Mouse (Mus musculus) heart, embryonic 14.5 days (tissue): ENCODE measurements around the gene Ctnnbip1. TPM values are rescaled to one million over a fixed set of nuclear protein-coding genes. Genes with fewer than 3 reads are reported as not detected.

ENCODE experiments used
- ATAC-seq: fragments of 200-750 bp; cut with Nextera tagmentation; 2 replicates; pipeline ENCODE4 v1.8.0; 2017; ENCODE audit warnings: low read depth, moderate TSS enrichment; ENCODE audit not compliant: insufficient number of reproducible peaks, insufficient read depth, low FRiP score
- H3K27ac ChIP-seq, 2 experiments: fragments of 200-500 bp in 1 of 2; fragments of 300-500 bp in 1 of 2; sonication (generic) in 1 of 2; replicated peaks in 1 of 2; 2 replicates each; pipeline ENCODE4 v1.5.1; 2012 to 2014; ENCODE audit warnings: low read depth in 2 of 2, low read length in 2 of 2, control low read depth in 1 of 2, mild to moderate bottlenecking in 1 of 2, mixed read lengths in 1 of 2; ENCODE audit not compliant: control insufficient read depth in 1 of 2, insufficient read depth in 1 of 2
- H3K27me3 ChIP-seq: fragments of 300-500 bp; sonication (generic); 2 replicates; pipeline ENCODE4 v1.6.1; 2014; ENCODE audit warnings: mild to moderate bottlenecking, low read length, control low read depth; ENCODE audit not compliant: control insufficient read depth, insufficient read depth
- H3K36me3 ChIP-seq: fragments of 300-500 bp; sonication (generic); 2 replicates; pipeline ENCODE4 v1.6.1; 2014; ENCODE audit warnings: mild to moderate bottlenecking, control low read depth, low read length, mixed read lengths; ENCODE audit not compliant: control insufficient read depth, insufficient read depth
- H3K4me1 ChIP-seq, 2 experiments: fragments of 200-500 bp in 1 of 2; fragments of 300-500 bp in 1 of 2; sonication (generic) in 1 of 2; 2 replicates each; pipeline ENCODE4 v1.6.1; 2012 to 2014; ENCODE audit warnings: low read length in 2 of 2, control low read depth in 1 of 2, mixed read lengths in 1 of 2; ENCODE audit not compliant: control insufficient read depth in 2 of 2, insufficient read depth in 2 of 2
- H3K4me2 ChIP-seq: fragments of 300-500 bp; sonication (generic); 2 replicates; pipeline ENCODE4 v1.6.1; 2014; ENCODE audit warnings: mild to moderate bottlenecking, low read length
- H3K4me3 ChIP-seq, 2 experiments: fragments of 200-500 bp in 1 of 2; fragments of 300-500 bp in 1 of 2; sonication (generic) in 1 of 2; 2 replicates each; pipeline ENCODE4 v1.5.1; 2012 to 2014; ENCODE audit warnings: low read length in 2 of 2, mild to moderate bottlenecking in 2 of 2, control low read depth in 1 of 2, low read depth in 1 of 2, moderate library complexity in 1 of 2; ENCODE audit not compliant: control insufficient read depth in 1 of 2, insufficient read depth in 1 of 2
- H3K9ac ChIP-seq: fragments of 300-500 bp; sonication (generic); 2 replicates; pipeline ENCODE4 v1.6.1; 2014; ENCODE audit warnings: mild to moderate bottlenecking, low read length
- H3K9me3 ChIP-seq: fragments of 300-500 bp; sonication (generic); 2 replicates; pipeline ENCODE4 v1.6.1; 2016; ENCODE audit warnings: low read length, control low read depth; ENCODE audit not compliant: control insufficient read depth
- WGBS: fragments of 180-500 bp; shearing (Covaris S2); extraction: QIAGEN DNeasy Blood & Tissue Kit; methylation state at CpG from one replicate; pipeline ENCODE4 v1.1.7; 2014; 5-methylcytosine and 5-hydroxymethylcytosine counted together
- polyA plus RNA-seq: library from polyadenylated mRNA; unstranded; fragments of >200 nt; fragmentation: Nextera tagmentation; extraction: Ambion mirVana; gene quantifications from 2 replicates; pipeline ENCODE4 v1.2.1, GENCODE M21; 2014

Gene Ctnnbip1
- polyA plus RNA-seq, 1 experiment from 2014 or later = 43.1 TPM

GRCm38 (mm10) chr4:149504858-149505257 is 13.2 kb upstream of the Ctnnbip1 start:
- Histone ChIP-seq H3K27me3 (no peaks in the 10 kb centered on the region), H3K36me3 (peaks cover 22% of the 10 kb centered on the region), H3K9ac (no peak overlapping the region), H3K4me1 (no peaks in the 10 kb centered on the region), H3K9me3 (no peaks in the 10 kb centered on the region), H3K27ac (no peak overlapping the region), H3K4me3 (no peak overlapping the region), H3K4me2 (no peak overlapping the region)
- WGBS = 41% methylated on average over 3 of the region's 3 CpGs
- no peak for ATAC-seq

- Histone ChIP-seq H3K9ac (no peak overlapping the region), H3K9me3 (no peaks in the 10 kb centered on the region), H3K4me3 (no peak overlapping the region), H3K4me1 (no peaks in the 10 kb centered on the region), H3K27me3 (no peaks in the 10 kb centered on the region), H3K27ac (no peak overlapping the region), H3K4me2 (no peak overlapping the region), H3K36me3 (peaks cover 17% of the 10 kb centered on the region)
- ATAC-seq = no peak
- 61% methylated on average over 14 of the region's 15 CpGs for WGBS
Measured at GRCm38 (mm10) chr4:149505261-149505967, 12.6 kb upstream of the Ctnnbip1 start.

- WGBS = 82% methylated on average over 3 of the region's 3 CpGs
Measured at GRCm38 (mm10) chr4:149506904-149507303, 11.1 kb upstream of the Ctnnbip1 start.

GRCm38 (mm10) chr4:149511221-149511646 is 6.8 kb upstream of the Ctnnbip1 start:
- no peak overlapping the region for H3K27ac ChIP-seq
- 53% methylated on average over 6 of the region's 6 CpGs for WGBS

More at GRCm38 (mm10) chr4:149506904-149507303, 11.1 kb upstream of the Ctnnbip1 start:
- no peak overlapping the region for H3K4me2 ChIP-seq
- no peaks in the 10 kb centered on the region for H3K9me3 ChIP-seq
- no peak overlapping the region for H3K9ac ChIP-seq
- no peak overlapping the region for H3K27ac ChIP-seq
- H3K27me3 ChIP-seq = no peaks in the 10 kb centered on the region
- 0 out of 2 replicates have a peak, but pooled peaks cover 5% of the 10 kb centered on the region for H3K36me3 ChIP-seq
- no peaks in the 10 kb centered on the region for H3K4me1 ChIP-seq
- no peak for ATAC-seq
- H3K4me3 ChIP-seq = no peak overlapping the region

GRCm38 (mm10) chr4:149512072-149512471 is 6.0 kb upstream of the Ctnnbip1 start:
- Histone ChIP-seq H3K27me3 (no peaks in the 10 kb centered on the region), H3K9me3 (no peaks in the 10 kb centered on the region), H3K36me3 (no peaks in the 10 kb centered on the region), H3K4me3 (no peak overlapping the region), H3K27ac (no peak overlapping the region), H3K9ac (no peak overlapping the region), H3K4me1 (no peaks in the 10 kb centered on the region), H3K4me2 (no peak overlapping the region)
- WGBS = 71% methylated on average over 7 of the region's 7 CpGs
- ATAC-seq = no peak

More at GRCm38 (mm10) chr4:149511221-149511646, 6.8 kb upstream of the Ctnnbip1 start:
- H3K4me2 ChIP-seq = no peak overlapping the region
- no peaks in the 10 kb centered on the region for H3K27me3 ChIP-seq
- H3K9me3 ChIP-seq = no peaks in the 10 kb centered on the region
- no peaks in the 10 kb centered on the region for H3K4me1 ChIP-seq
- no peaks in the 10 kb centered on the region for H3K36me3 ChIP-seq
- ATAC-seq = no peak
- H3K9ac ChIP-seq = no peak overlapping the region
- H3K4me3 ChIP-seq = no peak overlapping the region

GRCm38 (mm10) chr4:149515706-149516105 is 2.3 kb upstream of the Ctnnbip1 start:
- WGBS = 88% methylated on average over 5 of the region's 5 CpGs
- H3K27ac ChIP-seq = no peak overlapping the region
- no peaks in the 10 kb centered on the region for H3K27me3 ChIP-seq
- H3K9me3 ChIP-seq = no peaks in the 10 kb centered on the region
- no peak overlapping the region for H3K4me3 ChIP-seq
- no peak overlapping the region for H3K9ac ChIP-seq
- H3K4me2 ChIP-seq = no peak overlapping the region
- H3K36me3 ChIP-seq = no peaks in the 10 kb centered on the region
- peaks cover 0 to 5% of the 10 kb centered on the region in 2 experiments; a peak in 1 of 4 replicates for H3K4me1 ChIP-seq
- no peak for ATAC-seq

GRCm38 (mm10) chr4:149518351-149519220 is 550 bp downstream of the Ctnnbip1 start:
- H3K4me1 ChIP-seq = peaks cover 12 to 17% of the 10 kb centered on the region in 2 experiments
- H3K27ac ChIP-seq = peak overlapping the region in 1 of 2 experiments; percentile 72; a peak in 1 of 4 replicates
- no peaks in the 10 kb centered on the region for H3K9me3 ChIP-seq
- H3K9ac ChIP-seq = peak overlapping the region; percentile 96
- H3K4me3 ChIP-seq = peak overlapping the region; percentile 54 to 89
- 5% methylated on average over 42 of the region's 52 CpGs for WGBS
- no peak for ATAC-seq
- no peaks in the 10 kb centered on the region for H3K27me3 ChIP-seq
- peak overlapping the region; percentile 95 for H3K4me2 ChIP-seq
- H3K36me3 ChIP-seq = no peaks in the 10 kb centered on the region
